Mouse (Mus musculus) adrenal gland, adult 8-10 months (tissue): Measurements from ENCODE around the gene Pbx1. TPM values are rescaled to one million over a fixed set of nuclear protein-coding genes. Genes with fewer than 3 reads are reported as not detected.

Experiments used
- DNase-seq: peaks from one replicate; pipeline ENCODE4 v3.0.0; 2022
- total RNA-seq, 4 experiments: library from RNA; stranded (reverse); gene quantifications; 2 replicates each; pipeline ENCODE4 v1.2.4; 2022

Pbx1 gene
- total RNA-seq, 4 experiments from 2014 or later: 152 to 211 (median 192) TPM

GRCm38 (mm10) chr1:168222794-168223193, 209.3 kb downstream of the Pbx1 start:
- DNase-seq: no peak

GRCm38 (mm10) chr1:168221071-168221521, 211.0 kb downstream of the Pbx1 start:
- no peak for DNase-seq

- no peak for DNase-seq
These were observed 215.9 kb downstream of the Pbx1 start for GRCm38 (mm10) chr1:168215896-168216747.

- DNase-seq: no peak
These were observed 216.6 kb downstream of the Pbx1 start for GRCm38 (mm10) chr1:168215468-168215867.

- peak; percentile 47 for DNase-seq
These were observed 218.0 kb downstream of the Pbx1 start for GRCm38 (mm10) chr1:168214040-168214443.

GRCm38 (mm10) chr1:168213595-168213994, 218.5 kb downstream of the Pbx1 start:
- no peak for DNase-seq

GRCm38 (mm10) chr1:168210401-168210800, 221.7 kb downstream of the Pbx1 start:
- DNase-seq: no peak

- no peak for DNase-seq
These were observed 231.4 kb downstream of the Pbx1 start for GRCm38 (mm10) chr1:168200570-168201156.

GRCm38 (mm10) chr1:168198276-168198675, 233.8 kb downstream of the Pbx1 start:
- peak; percentile 47 for DNase-seq

GRCm38 (mm10) chr1:168197908-168198258, 234.2 kb downstream of the Pbx1 start:
- DNase-seq: no peak

- no peak for DNase-seq
These were observed 234.7 kb downstream of the Pbx1 start for GRCm38 (mm10) chr1:168197195-168197907.

- DNase-seq: no peak
These were observed 238.7 kb downstream of the Pbx1 start for GRCm38 (mm10) chr1:168193364-168193763.

GRCm38 (mm10) chr1:168182816-168183215, 249.3 kb downstream of the Pbx1 start:
- DNase-seq: no peak

- DNase-seq: no peak
These were observed 251.2 kb downstream of the Pbx1 start for GRCm38 (mm10) chr1:168180622-168181441.

- DNase-seq: no peak
These were observed 252.4 kb downstream of the Pbx1 start for GRCm38 (mm10) chr1:168179691-168180090.

GRCm38 (mm10) chr1:168178611-168179010, 253.5 kb downstream of the Pbx1 start:
- DNase-seq: no peak

- DNase-seq: no peak
These were observed 256.5 kb downstream of the Pbx1 start for GRCm38 (mm10) chr1:168175586-168175985.

- DNase-seq: no peak
These were observed 262.3 kb downstream of the Pbx1 start for GRCm38 (mm10) chr1:168169791-168170190.

- DNase-seq: no peak
These were observed 262.9 kb downstream of the Pbx1 start for GRCm38 (mm10) chr1:168169052-168169779.

- no peak for DNase-seq
These were observed 264.3 kb downstream of the Pbx1 start for GRCm38 (mm10) chr1:168167781-168168180.

- DNase-seq: no peak
These were observed 265.2 kb downstream of the Pbx1 start for GRCm38 (mm10) chr1:168166841-168167240.

- no peak for DNase-seq
These were observed 267.1 kb downstream of the Pbx1 start for GRCm38 (mm10) chr1:168164945-168165344.
